Mouse (Mus musculus): ENCODE measurements around the gene Raly.

DNA sequence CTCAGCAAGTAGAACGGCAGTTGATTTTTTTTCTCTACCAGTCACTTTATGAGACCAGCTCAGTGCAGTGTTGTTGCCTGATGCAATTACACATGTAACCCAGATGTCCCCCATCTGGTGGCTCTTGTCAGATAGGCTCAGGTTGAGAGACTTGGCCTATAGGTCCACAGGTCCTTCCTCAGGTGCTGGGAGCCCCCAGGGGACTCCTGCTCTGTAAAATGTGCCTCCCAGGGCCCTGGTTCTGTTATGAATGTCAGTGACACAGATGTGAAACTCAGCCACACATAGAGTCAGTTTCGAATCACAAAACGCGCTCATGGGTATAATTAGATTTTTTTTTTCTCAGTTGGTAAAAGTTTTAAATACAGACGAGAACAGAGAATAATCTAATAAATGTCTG, 33.2 kb upstream of the Raly start:
- TF ChIP-seq CTCF (IDR thresholded peaks at IDR 0.05; ENCODE audit: insufficient read depth, low read length), result no peak
- TF ChIP-seq POLR2A (IDR thresholded peaks at IDR 0.05; ENCODE audit: borderline replicate concordance, extremely low read depth, low read depth, low read length), result no peak
